Mouse (Mus musculus): ENCODE results near the gene Mrvi1. TPM values are rescaled to one million over a fixed set of nuclear protein-coding genes. Genes with fewer than 3 reads are reported as not detected.

Gene Mrvi1
- 6.6 and 7.4 TPM in 2 replicates for polyA plus RNA-seq (2014; fragmentation: Nextera tagmentation; extraction: Ambion mirVana)

- Histone ChIP-seq H3K4me1 (ENCODE audit: control insufficient read depth, insufficient read depth, low read length) (peaks cover 33% of the 10 kb centered on the region), H3K9me3 (replicated peaks; ENCODE audit: control insufficient read depth, low read length) (no peaks in the 10 kb centered on the region), H3K9ac (ENCODE audit: low read depth, low read length) (peak within 1 kb of the TSS; percentile 62), H3K4me2 (peak within 1 kb of the TSS; percentile 56), H3K36me3 (ENCODE audit: control insufficient read depth, insufficient read depth, low read length) (no peaks in the 10 kb centered on the region), H3K27ac (ENCODE audit: low read depth, low read length) (peak within 1 kb of the TSS; percentile 81), H3K4me3 (ENCODE audit: low read depth, low read length) (peak within 1 kb of the TSS; percentile 16), H3K27me3 (ENCODE audit: control insufficient read depth, insufficient read depth, low read length) (no peaks in the 10 kb centered on the region)
- WGBS (ENCODE audit: insufficient replicate concordance): 16% methylated on average over 7 of the region's 7 CpGs
- peak; percentile 68 for ATAC-seq (replicated peaks; ENCODE audit: insufficient number of reproducible peaks, low FRiP score, low TSS enrichment)
These were observed at the start of gene Mrvi1 for GRCm38 (mm10) chr7:110982053-110982705. Gene Mrvi1 (minus strand): TSS chr7:110982461.

GRCm38 (mm10) chr7:111029046-111029553 is 46.8 kb upstream of the Mrvi1 start:
- 0% methylated on average over 29 of the region's 29 CpGs for WGBS (ENCODE audit: insufficient replicate concordance)
- peaks cover 7% of the 10 kb centered on the region for H3K36me3 ChIP-seq (ENCODE audit: control insufficient read depth, insufficient read depth, low read length)
- H3K4me1 ChIP-seq (ENCODE audit: control insufficient read depth, insufficient read depth, low read length): peaks cover 7% of the 10 kb centered on the region
- no peaks in the 10 kb centered on the region for H3K9me3 ChIP-seq (replicated peaks; ENCODE audit: control insufficient read depth, low read length)
- peak overlapping the region; percentile 96 for H3K27ac ChIP-seq (ENCODE audit: low read depth, low read length)
- H3K4me3 ChIP-seq (ENCODE audit: low read depth, low read length): peak overlapping the region; percentile 92
- no peaks in the 10 kb centered on the region for H3K27me3 ChIP-seq (ENCODE audit: control insufficient read depth, insufficient read depth, low read length)
- peak overlapping the region; percentile 82 for H3K4me2 ChIP-seq
- ATAC-seq (replicated peaks; ENCODE audit: insufficient number of reproducible peaks, low FRiP score, low TSS enrichment): no peak
- H3K9ac ChIP-seq (ENCODE audit: low read depth, low read length): peak overlapping the region; percentile 82

- peak within 1 kb of the TSS; percentile 96 for H3K27ac ChIP-seq (ENCODE audit: low read depth, low read length)
- WGBS (ENCODE audit: insufficient replicate concordance): 5% methylated on average over 45 of the region's 45 CpGs
- peak within 1 kb of the TSS; percentile 82 for H3K4me2 ChIP-seq
- no peaks in the 10 kb centered on the region for H3K27me3 ChIP-seq (ENCODE audit: control insufficient read depth, insufficient read depth, low read length)
- H3K36me3 ChIP-seq (ENCODE audit: control insufficient read depth, insufficient read depth, low read length): peaks cover 5% of the 10 kb centered on the region
- H3K4me3 ChIP-seq (ENCODE audit: low read depth, low read length): peak within 1 kb of the TSS; percentile 92
- H3K9ac ChIP-seq (ENCODE audit: low read depth, low read length): peak within 1 kb of the TSS; percentile 82
- H3K9me3 ChIP-seq (replicated peaks; ENCODE audit: control insufficient read depth, low read length): no peaks in the 10 kb centered on the region
- ATAC-seq (replicated peaks; ENCODE audit: insufficient number of reproducible peaks, low FRiP score, low TSS enrichment): peak; percentile 96
- H3K4me1 ChIP-seq (ENCODE audit: control insufficient read depth, insufficient read depth, low read length): peaks cover 8% of the 10 kb centered on the region
These were observed 46.2 kb upstream of the Mrvi1 start, which contains the start of gene Ctr9 for GRCm38 (mm10) chr7:111028281-111029045. Gene Ctr9 (plus strand): TSS chr7:111028951.

- H3K9me3 ChIP-seq (replicated peaks; ENCODE audit: control insufficient read depth, low read length): no peaks in the 10 kb centered on the region
- peaks cover 6% of the 10 kb centered on the region for H3K4me1 ChIP-seq (ENCODE audit: control insufficient read depth, insufficient read depth, low read length)
- H3K27me3 ChIP-seq (ENCODE audit: control insufficient read depth, insufficient read depth, low read length): no peaks in the 10 kb centered on the region
- no peaks in the 10 kb centered on the region for H3K36me3 ChIP-seq (ENCODE audit: control insufficient read depth, insufficient read depth, low read length)
- 51% methylated on average over 4 of the region's 4 CpGs for WGBS (ENCODE audit: insufficient replicate concordance)
- no peak overlapping the region for H3K27ac ChIP-seq (ENCODE audit: low read depth, low read length)
- ATAC-seq (replicated peaks; ENCODE audit: insufficient number of reproducible peaks, low FRiP score, low TSS enrichment): no peak
- H3K4me3 ChIP-seq (ENCODE audit: low read depth, low read length): no peak overlapping the region
- H3K9ac ChIP-seq (ENCODE audit: low read depth, low read length): no peak overlapping the region
- no peak overlapping the region for H3K4me2 ChIP-seq
These were observed 42.7 kb upstream of the Mrvi1 start for GRCm38 (mm10) chr7:111024912-111025311.

- H3K9me3 ChIP-seq (replicated peaks; ENCODE audit: control insufficient read depth, low read length): no peaks in the 10 kb centered on the region
- H3K4me1 ChIP-seq (ENCODE audit: control insufficient read depth, insufficient read depth, low read length): peaks cover 5% of the 10 kb centered on the region
- 0 out of 2 replicates have a peak overlapping the region, but pooled peaks have one; percentile 35 for H3K27ac ChIP-seq (ENCODE audit: low read depth, low read length)
- 32% methylated on average over 8 of the region's 8 CpGs for WGBS (ENCODE audit: insufficient replicate concordance)
- no peaks in the 10 kb centered on the region for H3K27me3 ChIP-seq (ENCODE audit: control insufficient read depth, insufficient read depth, low read length)
- ATAC-seq (replicated peaks; ENCODE audit: insufficient number of reproducible peaks, low FRiP score, low TSS enrichment): no peak
- H3K4me2 ChIP-seq: 0 out of 2 replicates have a peak overlapping the region, but pooled peaks have one; percentile 8
- no peak overlapping the region for H3K4me3 ChIP-seq (ENCODE audit: low read depth, low read length)
- peak overlapping the region; percentile 34; the same call in 1 of the 2 replicates for H3K9ac ChIP-seq (ENCODE audit: low read depth, low read length)
- H3K36me3 ChIP-seq (ENCODE audit: control insufficient read depth, insufficient read depth, low read length): no peaks in the 10 kb centered on the region
These were observed 41.9 kb upstream of the Mrvi1 start for GRCm38 (mm10) chr7:111024068-111024594.

GRCm38 (mm10) chr7:111020814-111021213 is 38.6 kb upstream of the Mrvi1 start:
- H3K4me3 ChIP-seq (ENCODE audit: low read depth, low read length): no peak overlapping the region
- H3K9me3 ChIP-seq (replicated peaks; ENCODE audit: control insufficient read depth, low read length): no peaks in the 10 kb centered on the region
- peaks cover 5% of the 10 kb centered on the region for H3K4me1 ChIP-seq (ENCODE audit: control insufficient read depth, insufficient read depth, low read length)
- no peak overlapping the region for H3K27ac ChIP-seq (ENCODE audit: low read depth, low read length)
- 72% methylated on average over 4 of the region's 4 CpGs for WGBS (ENCODE audit: insufficient replicate concordance)
- no peak overlapping the region for H3K4me2 ChIP-seq
- no peaks in the 10 kb centered on the region for H3K36me3 ChIP-seq (ENCODE audit: control insufficient read depth, insufficient read depth, low read length)
- ATAC-seq (replicated peaks; ENCODE audit: insufficient number of reproducible peaks, low FRiP score, low TSS enrichment): no peak
- no peak overlapping the region for H3K9ac ChIP-seq (ENCODE audit: low read depth, low read length)
- no peaks in the 10 kb centered on the region; the same call in 1 of the 2 replicates for H3K27me3 ChIP-seq (ENCODE audit: control insufficient read depth, insufficient read depth, low read length)

GRCm38 (mm10) chr7:111016921-111017320 is 34.7 kb upstream of the Mrvi1 start:
- Histone ChIP-seq H3K4me1 (ENCODE audit: control insufficient read depth, insufficient read depth, low read length) (0 out of 2 replicates have a peak, but pooled peaks cover 2% of the 10 kb centered on the region), H3K9me3 (replicated peaks; ENCODE audit: control insufficient read depth, low read length) (no peaks in the 10 kb centered on the region), H3K9ac (ENCODE audit: low read depth, low read length) (no peak overlapping the region), H3K27me3 (ENCODE audit: control insufficient read depth, insufficient read depth, low read length) (no peaks in the 10 kb centered on the region; the same call in 1 of the 2 replicates), H3K36me3 (ENCODE audit: control insufficient read depth, insufficient read depth, low read length) (no peaks in the 10 kb centered on the region), H3K4me2 (no peak overlapping the region), H3K4me3 (ENCODE audit: low read depth, low read length) (no peak overlapping the region), H3K27ac (ENCODE audit: low read depth, low read length) (no peak overlapping the region)
- ATAC-seq (replicated peaks; ENCODE audit: insufficient number of reproducible peaks, low FRiP score, low TSS enrichment): no peak
- 69% methylated on average over 3 of the region's 3 CpGs for WGBS (ENCODE audit: insufficient replicate concordance)

GRCm38 (mm10) chr7:111015731-111016130 is 33.5 kb upstream of the Mrvi1 start:
- 58% methylated on average over 5 of the region's 5 CpGs for WGBS (ENCODE audit: insufficient replicate concordance)
- Histone ChIP-seq H3K36me3 (ENCODE audit: control insufficient read depth, insufficient read depth, low read length) (no peaks in the 10 kb centered on the region), H3K4me3 (ENCODE audit: low read depth, low read length) (no peak overlapping the region)

More at GRCm38 (mm10) chr7:111015731-111016130, 33.5 kb upstream of the Mrvi1 start:
- no peak for ATAC-seq (replicated peaks; ENCODE audit: insufficient number of reproducible peaks, low FRiP score, low TSS enrichment)
- no peak overlapping the region for H3K9ac ChIP-seq (ENCODE audit: low read depth, low read length)
- H3K27me3 ChIP-seq (ENCODE audit: control insufficient read depth, insufficient read depth, low read length): no peaks in the 10 kb centered on the region; the same call in 1 of the 2 replicates
- H3K9me3 ChIP-seq (replicated peaks; ENCODE audit: control insufficient read depth, low read length): no peaks in the 10 kb centered on the region
- no peak overlapping the region for H3K4me2 ChIP-seq
- 0 out of 2 replicates have a peak, but pooled peaks cover 2% of the 10 kb centered on the region for H3K4me1 ChIP-seq (ENCODE audit: control insufficient read depth, insufficient read depth, low read length)
- no peak overlapping the region for H3K27ac ChIP-seq (ENCODE audit: low read depth, low read length)

Data from heart, embryonic 11.5 days (tissue).